Mouse (Mus musculus) naive thymus-derived CD4-positive, alpha-beta T cell, adult 2 months (primary cell): Measurements from ENCODE around the gene Pigt.

Source experiments
- DNase-seq: peaks from one replicate; pipeline ENCODE4 v3.0.0-alpha.2; 2011; ENCODE audit warnings: low read depth

The Pigt gene

GRCm38 (mm10) chr2:164520782-164521181, 23.5 kb downstream of the Pigt start:
- peak; percentile 61 for DNase-seq

GRCm38 (mm10) chr2:164521841-164522240, 24.5 kb downstream of the Pigt start:
- DNase-seq: peak; percentile 91

- no peak for DNase-seq
Observed at GRCm38 (mm10) chr2:164522280-164522679, 25.0 kb downstream of the Pigt start.

GRCm38 (mm10) chr2:164523301-164523773, 26.0 kb downstream of the Pigt start:
- no peak for DNase-seq

- no peak for DNase-seq
Observed at GRCm38 (mm10) chr2:164528557-164528956, 31.2 kb downstream of the Pigt start.

- peak; percentile 87 for DNase-seq
Observed at GRCm38 (mm10) chr2:164531169-164531568, 33.8 kb downstream of the Pigt start.

- peak; percentile 75 for DNase-seq
Observed at GRCm38 (mm10) chr2:164534315-164534714, 37.0 kb downstream of the Pigt start.

- DNase-seq: no peak
Observed at GRCm38 (mm10) chr2:164537003-164537402, 39.7 kb downstream of the Pigt start.

GRCm38 (mm10) chr2:164540652-164541427, 43.5 kb downstream of the Pigt start:
- DNase-seq: no peak

- no peak for DNase-seq
Observed at GRCm38 (mm10) chr2:164542132-164542531, 44.8 kb downstream of the Pigt start.

GRCm38 (mm10) chr2:164542598-164542997, 45.3 kb downstream of the Pigt start:
- DNase-seq: no peak

GRCm38 (mm10) chr2:164543745-164544144, 46.4 kb downstream of the Pigt start:
- no peak for DNase-seq

- peak; percentile 59 for DNase-seq
Observed at GRCm38 (mm10) chr2:164544454-164545097, 47.3 kb downstream of the Pigt start.

GRCm38 (mm10) chr2:164549338-164549737, 52.0 kb downstream of the Pigt start:
- DNase-seq: no peak

GRCm38 (mm10) chr2:164549963-164550894, 52.9 kb downstream of the Pigt start:
- no peak for DNase-seq

GRCm38 (mm10) chr2:164550895-164551269, 53.6 kb downstream of the Pigt start:
- DNase-seq: no peak

GRCm38 (mm10) chr2:164551502-164551901, 54.2 kb downstream of the Pigt start:
- DNase-seq: no peak
